Mouse (Mus musculus) layer of hippocampus, adult 2 months (tissue): ENCODE measurements around the gene 4921524J17Rik. TPM values are rescaled to one million over a fixed set of nuclear protein-coding genes. Genes with fewer than 3 reads are reported as not detected.
A peak's percentile ranks its signal among the peaks of the same experiment; 100 is the strongest.

ENCODE experiments used
- DNase-seq, 2 experiments: peaks; one replicate each; pipeline ENCODE4 v3.0.0; 2022; ENCODE audit warnings: low spot score in 2 of 2
- H3K27ac ChIP-seq: fragments of 200-600 bp; 2 replicates; pipeline ENCODE4 v1.8.1; 2022
- H3K4me3 ChIP-seq: fragments of 200-600 bp; 2 replicates; pipeline ENCODE4 v1.8.1; 2022; ENCODE audit warnings: mild to moderate bottlenecking
- CTCF ChIP-seq: fragments of 200-600 bp; conservative IDR thresholded peaks from 2 replicates; pipeline ENCODE4 v1.8.1; 2022; ENCODE audit warnings: antibody characterized with exemption, mild to moderate bottlenecking, moderate library complexity
- total RNA-seq, 2 experiments: library from RNA; stranded (reverse); gene quantifications; 2 replicates each; pipeline ENCODE4 v1.2.3; 2021

Gene 4921524J17Rik
- total RNA-seq, 2 experiments from 2014 or later: 16.5 to 17.7 TPM

DNA sequence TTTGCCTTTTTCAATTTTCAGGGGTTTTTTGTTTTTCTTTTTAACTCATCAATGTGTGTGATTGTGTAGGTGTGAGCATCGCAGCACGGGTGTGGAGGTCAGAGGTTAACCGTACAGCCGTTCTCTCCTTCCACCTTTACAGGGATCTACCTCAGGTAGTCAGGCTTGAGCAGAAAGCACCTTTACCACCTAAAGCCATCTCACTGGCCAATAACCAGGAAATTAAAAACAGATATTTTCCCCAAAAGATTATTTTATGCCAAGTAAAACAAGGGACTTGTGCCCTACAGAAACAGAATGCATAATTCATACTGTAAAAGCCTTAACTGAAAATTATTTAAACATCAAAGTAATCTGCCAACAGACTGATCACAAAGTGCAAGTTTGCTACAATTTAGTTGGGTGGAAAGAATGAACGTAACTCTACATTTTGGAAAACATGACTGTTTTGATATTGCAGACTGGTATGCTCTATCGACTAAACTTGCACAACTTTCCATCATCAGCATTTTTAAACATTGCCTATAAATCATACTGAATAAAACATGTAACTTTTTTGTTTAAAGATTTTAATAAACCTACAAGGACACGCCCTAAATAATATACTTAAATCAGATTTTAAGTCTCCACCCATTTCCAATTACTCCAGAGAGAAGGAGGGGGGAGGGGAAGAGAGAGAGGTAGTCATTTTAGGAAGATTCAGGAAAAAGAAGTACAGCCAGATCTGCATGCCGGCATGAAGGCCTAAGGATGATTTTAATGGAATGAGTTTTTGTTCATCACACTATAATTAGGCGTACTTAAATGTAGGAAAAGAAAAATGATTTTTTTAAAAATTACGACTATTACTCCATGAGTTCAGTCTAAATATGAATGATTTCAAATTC lies 1.1 kb downstream of the 4921524J17Rik start:
- DNase-seq: no peak
- Histone ChIP-seq H3K27ac (peak overlapping the region; percentile 88), H3K4me3 (peak overlapping the region; percentile 79)
- TF ChIP-seq CTCF: no peak

DNA sequence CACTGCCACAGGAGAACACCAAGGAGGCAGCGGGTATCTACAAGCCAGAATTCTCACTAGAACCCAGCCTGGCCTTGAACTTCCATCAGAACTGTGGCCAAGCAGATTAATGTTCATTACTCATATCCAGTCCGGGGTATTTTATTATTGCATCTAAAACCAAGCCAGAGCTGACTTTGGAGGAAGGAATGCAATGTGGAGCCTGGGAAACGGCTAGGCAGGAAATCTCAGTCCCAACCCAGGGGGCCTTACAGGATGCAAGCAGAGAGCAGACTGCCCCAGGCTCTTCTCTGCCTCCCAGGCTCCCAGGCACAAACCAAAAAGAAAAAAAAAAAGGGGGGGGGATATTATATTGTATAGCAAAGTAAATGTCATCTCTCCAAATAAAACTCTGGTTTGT lies 1.8 kb downstream of the 4921524J17Rik start:
- H3K27ac ChIP-seq: peak overlapping the region; percentile 88; the same call in 1 of the 2 replicates
- H3K4me3 ChIP-seq: peak overlapping the region; percentile 79
- TF ChIP-seq CTCF: no peak

DNA sequence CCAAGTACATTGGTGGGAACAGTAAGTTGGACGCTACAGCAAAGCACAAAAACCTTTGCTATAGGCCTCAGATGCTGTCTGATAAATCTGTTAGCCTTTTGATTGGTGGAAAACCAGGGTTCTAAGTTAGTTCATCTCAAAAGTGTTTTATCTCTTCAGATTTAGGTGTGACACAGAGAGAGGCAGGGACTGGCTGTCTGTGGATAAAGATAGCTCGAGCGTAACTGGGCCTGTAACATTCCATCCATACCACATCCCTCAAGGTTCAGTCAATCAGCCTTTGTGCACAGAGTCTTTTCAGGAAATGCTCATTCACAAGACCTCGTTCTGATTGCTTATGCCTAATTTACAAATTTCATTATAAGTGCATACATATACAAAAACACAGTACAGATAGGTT lies 3.4 kb downstream of the 4921524J17Rik start:
- Histone ChIP-seq H3K4me3 (no peak overlapping the region), H3K27ac (peak overlapping the region; percentile 48; the same call in 1 of the 2 replicates)
- no peak for TF ChIP-seq CTCF
- no peak for DNase-seq

More for the DNA sequence above, 1.8 kb downstream of the 4921524J17Rik start:
- DNase-seq: no peak

DNA sequence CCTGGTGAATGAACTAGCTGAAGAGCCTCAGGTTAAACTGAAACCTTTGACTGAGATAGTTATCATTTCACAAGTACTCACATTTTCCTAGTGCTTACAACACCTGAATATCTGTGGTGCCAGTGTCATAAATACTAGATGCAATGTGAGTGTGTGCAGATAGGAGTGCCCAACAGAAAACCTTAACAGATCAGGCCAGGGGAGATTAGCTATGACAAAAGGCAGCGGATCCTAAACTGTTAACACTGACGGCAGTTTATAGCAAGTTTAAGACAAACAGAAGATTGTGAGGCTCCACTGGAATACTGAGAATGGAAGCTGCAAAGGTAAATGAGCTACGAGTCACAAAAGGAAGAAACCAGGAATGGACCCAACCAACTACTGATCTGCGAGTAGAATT lies 5.6 kb downstream of the 4921524J17Rik start:
- no peak overlapping the region for H3K27ac ChIP-seq
- no peak overlapping the region for H3K4me3 ChIP-seq
- no peak for DNase-seq
- TF ChIP-seq CTCF: 0 out of 2 replicates have a peak, but pooled peaks have one; percentile 7

DNA sequence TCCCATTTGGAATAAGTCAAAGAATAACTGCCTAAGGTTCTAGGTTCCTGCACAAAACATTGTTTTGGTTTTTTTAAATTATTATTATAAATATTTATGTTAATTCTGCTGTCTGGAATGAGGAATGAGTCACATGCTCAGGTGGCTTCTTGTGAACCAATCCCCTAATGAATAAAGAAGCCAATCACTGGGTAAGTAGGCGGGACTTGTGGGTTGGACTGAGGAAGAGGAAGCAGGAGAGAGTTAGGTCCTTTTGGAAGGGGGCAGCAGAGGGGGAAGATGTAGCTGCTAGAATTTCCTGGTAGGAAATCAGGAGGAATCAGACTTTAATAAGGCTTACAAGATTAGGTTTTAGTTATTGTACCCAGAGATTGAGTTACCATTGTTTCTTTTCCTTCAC lies 11.3 kb downstream of the 4921524J17Rik start:
- H3K27ac ChIP-seq: no peak overlapping the region
- no peak overlapping the region for H3K4me3 ChIP-seq
- TF ChIP-seq CTCF: no peak
- DNase-seq: no peak

DNA sequence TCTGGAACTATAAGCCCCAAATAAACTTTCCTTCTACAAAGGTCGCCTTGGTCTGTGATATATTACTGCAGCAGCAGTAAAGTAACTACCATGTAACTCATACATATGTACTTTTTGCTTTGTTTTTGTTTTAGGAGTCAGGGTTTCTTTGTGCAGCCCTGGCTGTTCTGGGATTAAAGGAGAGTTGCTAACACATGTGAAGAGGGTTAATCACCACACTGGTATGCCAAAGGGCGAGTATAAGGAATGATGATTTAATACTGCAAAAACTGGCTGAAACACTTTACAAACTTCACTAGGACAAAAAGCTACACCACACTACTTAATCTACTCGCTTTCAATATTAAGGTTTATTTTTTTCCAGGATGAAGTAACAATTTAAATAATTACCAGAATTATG lies 24.1 kb downstream of the 4921524J17Rik start:
- no peak for TF ChIP-seq CTCF
- no peak for DNase-seq
- H3K27ac ChIP-seq: no peak overlapping the region
- no peak overlapping the region for H3K4me3 ChIP-seq

DNA sequence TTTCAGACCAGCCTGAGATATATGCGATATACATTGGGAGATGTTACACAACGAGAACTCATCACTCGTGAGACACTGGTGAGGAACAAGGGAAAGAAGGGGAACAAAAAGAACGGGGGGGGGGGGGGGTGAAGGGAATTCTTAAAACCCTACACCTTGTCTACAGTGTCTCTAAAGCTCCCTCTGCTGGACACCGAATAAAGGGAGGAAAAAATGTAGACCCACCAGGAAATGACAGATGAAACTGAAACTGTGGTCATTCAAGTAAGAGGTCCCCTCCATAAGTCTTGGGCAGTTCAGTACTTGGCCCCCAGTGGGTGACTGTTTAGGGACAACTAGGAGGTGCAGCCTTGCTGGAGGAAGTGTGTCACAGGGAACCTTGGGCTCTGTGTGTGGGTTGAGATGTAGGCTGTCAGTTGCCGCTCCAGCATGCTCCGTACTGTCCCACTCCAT lies 24.6 kb downstream of the 4921524J17Rik start:
- no peak overlapping the region for H3K4me3 ChIP-seq
- H3K27ac ChIP-seq: no peak overlapping the region
- DNase-seq: peak; percentile 22 to 45
- TF ChIP-seq CTCF: peak; percentile 75

DNA sequence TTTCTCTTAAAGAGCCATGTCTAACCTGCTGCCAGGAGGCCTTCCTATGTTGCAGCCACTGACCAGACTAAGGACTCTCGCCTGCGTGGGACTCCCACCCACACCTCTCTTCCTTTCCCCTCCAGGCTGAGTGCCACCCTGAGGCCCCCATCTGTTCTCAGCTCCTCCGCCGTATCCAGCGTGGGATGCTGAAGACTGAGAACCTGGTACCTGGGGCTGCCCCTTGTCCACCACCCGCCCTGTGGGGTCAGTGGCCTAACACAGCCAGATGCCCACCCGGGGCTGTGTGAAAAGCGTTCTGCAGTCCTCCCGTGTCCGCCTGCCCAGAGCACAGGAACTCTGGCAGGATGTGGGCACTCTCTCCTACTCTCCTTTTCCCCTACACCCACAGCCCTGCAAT lies 26.7 kb downstream of the 4921524J17Rik start:
- no peak overlapping the region for H3K4me3 ChIP-seq
- H3K27ac ChIP-seq: no peak overlapping the region
- DNase-seq: no peak
- TF ChIP-seq CTCF: no peak

DNA sequence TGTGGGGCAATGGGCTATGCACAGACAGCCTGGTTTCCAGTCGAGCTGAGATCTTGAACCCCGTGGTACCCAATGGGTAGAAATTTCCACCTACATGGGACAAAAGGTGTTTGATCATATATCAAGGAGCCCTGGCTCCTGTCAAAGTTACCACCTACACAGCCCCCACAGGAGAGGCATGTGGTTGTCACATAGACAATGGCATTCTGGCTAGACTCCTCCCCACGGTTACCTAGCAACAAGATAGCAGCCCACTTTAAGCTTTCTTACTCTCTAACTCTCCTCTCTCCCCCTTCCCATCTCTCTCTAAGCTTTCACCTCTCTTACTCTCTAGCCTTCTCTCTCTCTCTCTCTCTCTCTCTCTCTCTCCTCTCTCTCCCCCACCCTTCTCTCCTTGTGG lies 27.2 kb downstream of the 4921524J17Rik start:
- DNase-seq: no peak
- no peak for TF ChIP-seq CTCF
- H3K4me3 ChIP-seq: no peak overlapping the region
- H3K27ac ChIP-seq: no peak overlapping the region

DNA sequence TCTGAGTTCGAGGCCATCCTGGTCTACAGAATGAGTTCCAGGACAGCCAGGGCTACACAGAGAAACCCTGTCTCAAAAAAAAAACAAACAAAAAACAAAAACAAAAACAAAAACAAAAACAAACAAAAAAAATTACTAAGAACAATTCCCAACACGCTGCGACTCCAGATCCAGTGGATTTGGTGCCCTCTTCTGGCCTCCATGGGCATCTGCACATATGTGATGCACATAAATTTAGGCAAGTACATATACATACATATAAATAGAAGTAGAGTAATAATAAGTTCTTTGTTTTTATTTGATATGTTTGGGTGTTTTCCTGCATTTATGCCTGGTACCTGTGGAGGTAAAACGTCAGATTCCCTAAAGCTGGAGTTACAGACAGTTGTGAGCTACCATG lies 34.1 kb downstream of the 4921524J17Rik start:
- Histone ChIP-seq H3K4me3 (no peak overlapping the region), H3K27ac (no peak overlapping the region)
- DNase-seq: no peak
- TF ChIP-seq CTCF: peak; percentile 59

DNA sequence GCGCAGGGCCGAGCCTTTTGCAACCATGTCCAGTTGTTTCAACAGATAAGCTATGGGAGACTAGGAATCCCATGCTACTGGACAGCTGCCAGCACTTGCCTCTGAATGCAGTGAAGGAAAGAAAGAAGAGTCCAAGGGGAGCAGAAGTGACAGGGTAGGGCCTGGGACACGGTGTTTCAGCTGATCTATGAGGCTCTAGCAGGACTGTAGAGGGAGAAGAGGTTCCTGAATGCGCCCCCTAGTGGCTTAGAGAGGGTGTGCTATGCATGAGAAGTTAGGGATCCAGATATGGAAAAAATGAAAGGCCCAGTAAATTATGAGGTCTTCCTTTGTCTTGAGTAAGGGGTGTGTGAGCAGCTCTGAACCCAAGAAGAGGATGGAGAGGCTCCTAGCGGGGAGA lies 35.1 kb downstream of the 4921524J17Rik start:
- peak; percentile 91 for TF ChIP-seq CTCF
- peak in 1 of 2 experiments; percentile 62 for DNase-seq
- Histone ChIP-seq H3K27ac (no peak overlapping the region), H3K4me3 (no peak overlapping the region)

DNA sequence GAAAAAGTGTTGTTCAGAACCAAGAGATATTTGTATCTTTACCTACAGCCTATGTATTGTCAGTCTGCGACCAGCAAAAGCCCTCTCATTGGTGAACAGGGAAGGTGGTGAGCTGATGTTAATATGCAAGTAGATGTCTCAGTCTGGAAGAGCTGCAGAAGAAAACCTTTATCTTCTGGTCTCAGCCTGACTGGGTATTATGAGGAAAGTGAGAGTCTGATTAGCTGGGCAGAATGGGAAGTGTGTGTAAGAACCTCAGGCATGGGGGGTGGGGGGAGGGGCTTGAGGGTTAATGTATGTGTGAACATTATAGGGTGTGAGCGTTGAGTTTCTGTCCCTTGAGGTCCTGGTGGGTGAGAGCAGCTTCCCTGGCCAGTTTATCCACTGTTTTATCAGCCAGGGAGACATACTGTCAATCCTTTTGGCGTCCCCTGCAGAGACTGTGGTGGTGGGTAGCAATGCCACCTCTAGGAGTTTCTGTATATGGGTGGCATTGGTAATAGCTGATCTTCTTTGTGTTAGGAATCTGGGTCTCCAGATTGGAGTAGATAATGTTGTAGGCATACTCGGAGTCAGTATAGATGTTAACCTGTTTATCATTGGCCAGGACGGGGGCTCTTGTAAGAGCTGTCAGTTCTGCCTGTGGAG lies 36.1 kb downstream of the 4921524J17Rik start:
- H3K27ac ChIP-seq: no peak overlapping the region
- no peak overlapping the region for H3K4me3 ChIP-seq
- DNase-seq: no peak
- TF ChIP-seq CTCF: no peak

DNA sequence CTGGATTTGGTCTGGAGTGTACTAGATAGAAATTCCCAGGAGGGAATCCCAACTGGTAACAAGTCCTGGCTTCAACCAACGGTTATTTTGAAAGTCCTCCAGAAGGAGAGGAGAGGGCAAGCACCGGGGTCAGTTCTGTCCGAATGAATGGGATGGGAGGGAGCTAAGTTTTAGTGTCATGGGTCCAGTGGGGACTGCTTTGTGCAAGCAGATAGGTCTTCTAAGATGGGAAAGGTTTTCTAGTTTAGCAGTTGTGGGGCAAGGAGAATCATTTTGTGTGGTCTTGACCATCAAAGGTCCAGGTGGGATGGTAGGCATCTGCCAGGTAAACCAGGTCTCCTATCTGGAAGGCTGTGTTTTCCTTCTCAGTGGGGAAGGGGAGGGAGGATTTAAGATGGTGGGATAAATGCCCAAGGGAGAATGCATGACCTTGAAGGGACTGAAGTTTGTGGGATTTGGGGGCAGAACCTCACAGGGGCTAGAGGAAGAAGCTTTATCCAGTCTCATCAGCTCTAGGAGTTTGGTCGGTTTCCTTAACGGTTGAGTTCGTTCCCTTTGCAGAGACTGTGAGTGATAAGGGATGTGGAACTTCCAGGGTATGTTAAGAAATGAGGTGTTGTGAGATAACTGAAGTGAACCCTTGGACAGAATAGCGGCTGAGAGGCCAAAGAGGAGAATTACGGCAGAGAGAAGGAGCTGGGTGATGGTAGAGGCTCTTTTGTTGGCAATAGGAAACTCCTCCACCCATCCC lies 36.8 kb downstream of the 4921524J17Rik start:
- DNase-seq: no peak
- no peak for TF ChIP-seq CTCF
- H3K4me3 ChIP-seq: no peak overlapping the region
- no peak overlapping the region for H3K27ac ChIP-seq
